Mouse (Mus musculus) liver, embryonic 14.5 days (tissue): ENCODE results near the gene Lingo1. TPM values are rescaled to one million over a fixed set of nuclear protein-coding genes. Genes with fewer than 3 reads are reported as not detected.

Experiments used
- ATAC-seq: fragments of 200-750 bp; cut with Nextera tagmentation; 2 replicates; pipeline ENCODE4 v1.8.0; 2017; ENCODE audit warnings: moderate number of reproducible peaks, mild to moderate bottlenecking, moderate library complexity; ENCODE audit not compliant: insufficient read depth
- DNase-seq, 3 experiments: peaks; one replicate each; pipeline ENCODE4 v3.0.0-alpha.2; 2012 to 2013; ENCODE audit warnings: low read depth in 3 of 3, low spot score in 3 of 3
- H3K27ac ChIP-seq: fragments of 300-500 bp; sonication (generic); 2 replicates; pipeline ENCODE4 v1.5.1; 2014; ENCODE audit warnings: moderate library complexity, mild to moderate bottlenecking, control low read depth, inconsistent platforms
- H3K27me3 ChIP-seq: fragments of 300-500 bp; sonication (generic); 2 replicates; pipeline ENCODE4 v1.6.1; 2014; ENCODE audit warnings: mild to moderate bottlenecking, low read length, moderate library complexity; ENCODE audit not compliant: control insufficient read depth, insufficient read depth
- H3K36me3 ChIP-seq: fragments of 300-500 bp; sonication (generic); replicated peaks from 2 replicates; pipeline ENCODE4 v1.6.1; 2014; ENCODE audit warnings: low read depth; ENCODE audit not compliant: control insufficient read depth, insufficient read depth
- H3K4me1 ChIP-seq, 2 experiments: fragments of 200-500 bp in 1 of 2; fragments of 300-500 bp in 1 of 2; sonication (generic) in 1 of 2; replicated peaks; 2 replicates each; pipeline ENCODE4 v1.6.1; 2012 to 2014; ENCODE audit warnings: antibody characterized with exemption in 1 of 2, inconsistent platforms in 1 of 2, low read length in 1 of 2; ENCODE audit not compliant: control insufficient read depth in 2 of 2, insufficient read depth in 2 of 2
- H3K4me2 ChIP-seq: fragments of 300-500 bp; sonication (generic); 2 replicates; pipeline ENCODE4 v1.6.1; 2014; ENCODE audit warnings: low read depth, mild to moderate bottlenecking, control low read depth, moderate library complexity
- H3K4me3 ChIP-seq, 2 experiments: fragments of 200-500 bp in 1 of 2; fragments of 300-500 bp in 1 of 2; sonication (generic) in 1 of 2; 2 replicates each; pipeline ENCODE4 v1.5.1; 2012 to 2014; ENCODE audit warnings: low read depth in 2 of 2, low read length in 2 of 2, mild to moderate bottlenecking in 2 of 2, control low read depth in 1 of 2, inconsistent platforms in 1 of 2, moderate library complexity in 1 of 2; ENCODE audit not compliant: insufficient read depth in 1 of 2
- H3K9ac ChIP-seq: fragments of 300-500 bp; sonication (generic); replicated peaks from 2 replicates; pipeline ENCODE4 v1.6.1; 2014; ENCODE audit warnings: mild to moderate bottlenecking, control low read depth, moderate library complexity
- H3K9me3 ChIP-seq: fragments of 300-500 bp; sonication (generic); 2 replicates; pipeline ENCODE4 v1.6.1; 2016; ENCODE audit warnings: low read length, mixed read lengths; ENCODE audit not compliant: control insufficient read depth
- CTCF ChIP-seq: IDR thresholded peaks from 2 replicates; pipeline ENCODE4 v1.5.1; 2016; ENCODE audit warnings: antibody characterized with exemption, low read depth, control low read depth
- EP300 ChIP-seq: IDR thresholded peaks from 2 replicates; pipeline ENCODE4 v1.6.1; 2016; ENCODE audit warnings: antibody characterized with exemption, low read depth
- WGBS: fragments of 180-500 bp; shearing (Covaris S2); extraction: QIAGEN DNeasy Blood & Tissue Kit; methylation state at CpG from one replicate; pipeline ENCODE4 v1.1.7; 2014; ENCODE audit not compliant: insufficient replicate concordance; 5-methylcytosine and 5-hydroxymethylcytosine counted together
- polyA plus RNA-seq, 2 experiments: library from polyadenylated mRNA; depleted of rRNA in 1 of 2; stranded (reverse) in 1 of 2; unstranded in 1 of 2; fragments of >200 nt; fragmentation: Nextera tagmentation in 1 of 2; extraction: Ambion mirVana in 1 of 2; gene quantifications; 2 replicates each; pipeline versions ENCODE4 v1.2.1 to v1.2.3; 2012 to 2014

Lingo1 gene
- polyA plus RNA-seq, 2 experiments = 0.14 to 0.58 TPM

DNA sequence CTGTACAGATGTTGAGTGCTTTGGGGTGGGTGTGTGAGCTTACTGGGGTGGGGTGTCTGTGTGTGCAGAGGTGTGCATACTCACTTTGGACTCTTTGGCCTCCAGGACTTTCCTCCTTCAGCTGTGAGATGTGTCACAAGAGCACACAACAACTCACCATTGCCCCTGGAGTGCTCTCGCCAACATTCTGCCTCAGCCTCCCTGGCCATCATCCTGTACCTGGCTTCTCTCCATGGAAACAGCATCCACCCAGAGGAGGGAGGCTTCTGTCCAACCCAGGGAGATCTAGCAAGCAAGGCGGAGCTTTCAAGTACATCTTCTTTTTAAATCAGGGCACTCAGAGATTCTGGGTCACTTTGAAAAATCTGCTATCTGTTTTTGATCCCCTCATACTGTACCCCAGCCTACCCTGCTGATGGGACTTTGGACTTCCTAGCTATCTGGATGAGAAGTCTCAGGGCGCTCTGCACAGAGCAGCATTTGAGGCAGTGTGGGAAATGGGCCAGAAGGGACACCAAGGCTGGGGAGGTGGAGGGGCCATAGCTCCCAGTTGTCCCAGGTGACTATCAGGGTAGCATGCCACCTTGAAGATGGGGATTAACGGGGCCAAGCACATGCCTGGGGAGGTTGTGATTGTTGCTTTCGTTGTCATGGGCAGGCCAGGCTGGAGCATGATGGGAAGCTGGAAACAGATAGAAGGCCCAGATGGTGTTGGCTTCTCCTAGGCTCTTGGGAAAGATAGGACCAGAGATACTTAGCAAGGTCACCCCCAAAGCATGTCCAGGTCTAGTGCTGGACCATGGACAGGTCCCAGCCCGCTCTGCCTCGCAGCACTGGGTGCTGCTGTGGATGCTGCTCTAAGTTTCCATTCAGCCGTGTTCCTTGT lies 184.1 kb downstream of the Lingo1 start:
- H3K36me3 ChIP-seq = no peaks in the 10 kb centered on the region
- no peak overlapping the region for H3K27ac ChIP-seq
- no peak overlapping the region for H3K9ac ChIP-seq
- H3K9me3 ChIP-seq = no peaks in the 10 kb centered on the region
- no peaks in the 10 kb centered on the region for H3K27me3 ChIP-seq
- H3K4me1 ChIP-seq = no peaks in the 10 kb centered on the region
- no peak for ATAC-seq
- TF ChIP-seq EP300 (no peak), CTCF (no peak)
- DNase-seq = no peak
- WGBS = 63% methylated on average over 8 of the region's 8 CpGs
- no peak overlapping the region for H3K4me2 ChIP-seq
- H3K4me3 ChIP-seq = no peak overlapping the region

DNA sequence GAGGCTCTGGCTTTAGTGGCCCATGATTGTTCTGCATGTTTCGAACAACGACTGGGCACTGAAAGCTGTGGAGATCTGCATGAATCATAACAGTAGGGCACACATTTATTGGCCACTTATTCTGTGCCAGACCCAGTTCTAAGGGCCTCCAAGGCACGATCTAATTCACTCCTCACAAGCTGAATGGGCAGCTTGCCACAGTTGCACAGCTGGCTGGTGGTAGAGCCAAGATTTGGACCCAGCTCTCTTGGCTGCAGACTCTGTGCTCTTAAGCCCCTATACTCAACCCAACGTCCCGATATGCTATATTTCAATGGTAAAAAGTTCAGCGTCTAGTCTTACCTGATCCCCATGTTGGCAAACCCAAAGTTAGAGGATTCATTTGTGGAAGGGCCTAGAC lies 185.3 kb downstream of the Lingo1 start:
- no peak overlapping the region for H3K4me3 ChIP-seq
- no peak overlapping the region for H3K27ac ChIP-seq

DNA sequence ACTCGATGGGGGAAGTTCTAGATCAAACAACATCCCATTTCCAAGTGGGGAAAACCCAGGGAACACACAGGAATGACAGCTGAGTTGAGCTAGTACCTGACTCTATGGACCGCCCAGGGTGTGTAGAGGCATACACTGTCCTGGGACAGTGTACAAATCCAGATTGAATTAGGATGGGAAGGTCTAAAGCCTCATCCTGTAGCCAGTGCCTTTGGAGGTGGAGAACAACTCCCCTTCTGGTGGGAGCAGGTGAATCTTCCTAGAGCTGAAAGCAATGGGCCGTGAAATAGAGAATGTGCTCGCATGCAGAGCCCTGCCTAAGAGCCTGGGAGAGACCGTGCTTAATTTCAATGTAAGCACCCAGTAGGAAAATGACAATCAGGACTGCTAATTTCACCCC lies 185.8 kb downstream of the Lingo1 start:
- Histone ChIP-seq H3K27ac (no peak overlapping the region), H3K9me3 (no peaks in the 10 kb centered on the region), H3K9ac (no peak overlapping the region), H3K4me3 (no peak overlapping the region), H3K36me3 (no peaks in the 10 kb centered on the region), H3K4me2 (no peak overlapping the region), H3K4me1 (no peaks in the 10 kb centered on the region), H3K27me3 (no peaks in the 10 kb centered on the region)
- ATAC-seq (no peak), DNase-seq (no peak)
- WGBS = 62% methylated on average over 5 of the region's 5 CpGs
- no peak for TF ChIP-seq CTCF
- TF ChIP-seq EP300 = no peak

More for the DNA sequence above, 185.3 kb downstream of the Lingo1 start:
- no peak overlapping the region for H3K4me2 ChIP-seq
- ATAC-seq (no peak), DNase-seq (no peak)
- H3K4me1 ChIP-seq = no peaks in the 10 kb centered on the region
- no peaks in the 10 kb centered on the region for H3K36me3 ChIP-seq
- H3K9ac ChIP-seq = no peak overlapping the region
- TF ChIP-seq CTCF (no peak), EP300 (no peak)
- H3K27me3 ChIP-seq = no peaks in the 10 kb centered on the region
- H3K9me3 ChIP-seq = no peaks in the 10 kb centered on the region
- 66% methylated on average over 6 of the region's 6 CpGs for WGBS

DNA sequence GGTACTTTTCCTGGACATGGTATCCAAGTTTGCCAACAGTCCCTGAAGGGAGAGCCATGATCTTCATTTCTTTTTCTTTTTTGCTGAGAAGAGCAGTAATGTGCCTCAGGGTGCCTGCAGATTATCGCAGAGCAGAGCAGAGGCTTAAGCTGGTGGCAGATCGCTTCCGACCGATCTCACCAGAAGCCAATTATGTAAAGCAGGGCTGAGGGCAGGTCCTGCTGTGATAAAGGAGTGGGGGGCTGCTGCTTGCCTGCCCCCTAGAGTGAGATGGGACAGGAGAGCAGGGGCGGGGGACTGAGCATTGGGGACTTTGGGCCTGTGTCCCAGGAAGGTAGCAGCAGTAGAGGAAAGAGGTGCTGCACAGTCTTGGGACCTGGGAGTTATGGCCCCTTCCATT lies 186.8 kb downstream of the Lingo1 start:
- H3K9ac ChIP-seq = no peak overlapping the region
- 0 out of 4 replicates have a peak, but pooled peaks cover 0 to under 1% of the 10 kb centered on the region in 2 experiments for H3K4me1 ChIP-seq
- WGBS = 20% methylated on average over 5 of the region's 5 CpGs
- TF ChIP-seq EP300 (no peak), CTCF (no peak)
- no peaks in the 10 kb centered on the region for H3K36me3 ChIP-seq
- H3K27ac ChIP-seq = no peak overlapping the region
- H3K4me2 ChIP-seq = no peak overlapping the region
- no peak for ATAC-seq
- H3K4me3 ChIP-seq = no peak overlapping the region
- DNase-seq = no peak
- no peaks in the 10 kb centered on the region for H3K9me3 ChIP-seq
- H3K27me3 ChIP-seq = no peaks in the 10 kb centered on the region

DNA sequence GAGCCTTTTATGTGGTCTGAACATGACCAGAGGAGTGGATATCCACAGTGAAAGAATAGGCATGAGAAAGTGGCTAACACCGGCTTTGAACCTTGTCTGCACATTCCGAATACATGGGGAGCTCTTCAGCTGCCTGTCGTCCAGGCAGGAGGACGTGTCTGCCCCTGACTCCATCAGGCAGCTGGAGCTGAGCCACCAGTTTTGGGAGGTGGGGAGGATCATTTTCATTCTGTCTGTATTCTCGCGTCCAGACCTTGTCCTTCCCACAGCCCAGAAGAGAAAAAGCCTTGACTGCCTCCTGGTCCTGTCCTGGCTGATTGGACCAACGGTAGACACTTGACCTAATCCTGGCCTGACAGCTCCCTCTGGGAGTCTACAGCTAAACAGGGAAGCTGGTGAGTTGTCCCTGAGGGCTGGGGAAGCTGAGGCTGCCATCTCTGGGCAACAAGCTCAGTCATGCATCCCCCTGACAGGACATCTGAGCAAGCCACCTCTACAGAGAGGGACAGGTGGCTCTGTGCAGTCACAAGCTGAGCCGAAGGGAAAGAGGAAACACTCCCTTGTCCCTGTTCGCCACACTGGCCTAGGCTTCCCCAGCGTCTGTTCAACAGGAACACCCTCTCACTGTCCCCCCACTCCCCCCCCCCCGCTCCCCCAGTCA lies 187.4 kb downstream of the Lingo1 start:
- Histone ChIP-seq H3K4me2 (no peak overlapping the region), H3K9ac (no peak overlapping the region), H3K9me3 (no peaks in the 10 kb centered on the region), H3K4me1 (0 out of 4 replicates have a peak, but pooled peaks cover 0 to 2% of the 10 kb centered on the region in 2 experiments), H3K27me3 (no peaks in the 10 kb centered on the region), H3K27ac (no peak overlapping the region), H3K36me3 (no peaks in the 10 kb centered on the region), H3K4me3 (no peak overlapping the region)
- TF ChIP-seq EP300 = no peak
- TF ChIP-seq CTCF = no peak
- ATAC-seq (no peak), DNase-seq (no peak)
- 25% methylated on average over 11 of the region's 11 CpGs for WGBS
